Mouse (Mus musculus) limb, embryonic 10.5 days (tissue): ENCODE data around the gene Bri3. TPM values are rescaled to one million over a fixed set of nuclear protein-coding genes. Genes with fewer than 3 reads are reported as not detected.

ENCODE experiments used
- DNase-seq: peaks from one replicate; pipeline ENCODE4 v3.0.0-alpha.2; 2017; ENCODE audit warnings: low spot score
- H3K27ac ChIP-seq: fragments of 300-500 bp; sonication (generic); 2 replicates; pipeline ENCODE4 v1.5.1; 2016; ENCODE audit warnings: mild to moderate bottlenecking
- H3K27me3 ChIP-seq: fragments of 300-500 bp; sonication (generic); 2 replicates; pipeline ENCODE4 v1.6.1; 2016; ENCODE audit warnings: low read depth, mild to moderate bottlenecking; ENCODE audit not compliant: poor library complexity, severe bottlenecking
- H3K36me3 ChIP-seq: fragments of 300-500 bp; sonication (generic); 2 replicates; pipeline ENCODE4 v1.6.1; 2016; ENCODE audit warnings: mild to moderate bottlenecking, moderate library complexity
- H3K4me1 ChIP-seq: fragments of 300-500 bp; sonication (generic); 2 replicates; pipeline ENCODE4 v1.6.1; 2016
- H3K4me3 ChIP-seq: fragments of 300-500 bp; sonication (generic); 2 replicates; pipeline ENCODE4 v1.5.1; 2016; ENCODE audit warnings: mild to moderate bottlenecking, moderate library complexity
- H3K9me3 ChIP-seq: fragments of 300-500 bp; sonication (generic); replicated peaks from 2 replicates; pipeline ENCODE4 v1.6.1; 2016; ENCODE audit warnings: mild to moderate bottlenecking
- WGBS: fragments of 180-500 bp; shearing (Covaris S2); methylation state at CpG from one replicate; pipeline ENCODE4 v1.1.7; 2016; 5-methylcytosine and 5-hydroxymethylcytosine counted together
- polyA plus RNA-seq: library from polyadenylated mRNA; unstranded; fragments of >200 nt; fragmentation: Nextera tagmentation; extraction: Ambion mirVana; gene quantifications from 2 replicates; pipeline ENCODE4 v1.2.1, GENCODE M21; 2016

The Bri3 gene
- polyA plus RNA-seq, 1 experiment from 2014 or later = 122 TPM

DNA sequence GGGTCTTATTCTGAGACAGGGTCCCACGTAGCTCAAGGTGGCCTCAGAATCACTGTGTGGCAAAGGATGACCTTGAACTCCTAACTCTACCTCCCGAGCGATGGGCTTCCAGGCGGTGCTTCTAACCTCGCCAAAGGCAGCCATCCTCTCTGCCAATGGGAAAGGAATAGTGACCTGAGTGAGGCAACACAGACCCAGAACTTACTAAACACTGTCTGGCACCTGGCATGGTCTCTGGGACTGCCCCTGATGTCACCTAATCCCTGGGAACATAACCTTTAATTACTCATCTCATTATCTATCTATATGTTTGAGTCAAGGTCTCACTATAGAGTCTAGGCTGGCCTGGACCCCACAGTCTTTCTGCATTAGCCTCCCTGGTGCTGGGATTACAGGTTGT lies 24.3 kb upstream of the Bri3 start:
- Histone ChIP-seq H3K36me3 (peaks cover 20% of the 10 kb centered on the region; the same call in 1 of the 2 replicates), H3K4me1 (peaks cover 37% of the 10 kb centered on the region), H3K9me3 (no peaks in the 10 kb centered on the region), H3K4me3 (no peak overlapping the region), H3K27me3 (no peaks in the 10 kb centered on the region), H3K27ac (no peak overlapping the region)
- 90% methylated on average over 5 of the region's 5 CpGs for WGBS
- no peak for DNase-seq

GRCm38 (mm10) chr5:144221305-144221704 lies 22.9 kb upstream of the Bri3 start:
- no peak overlapping the region for H3K27ac ChIP-seq
- peaks cover 13% of the 10 kb centered on the region; the same call in 1 of the 2 replicates for H3K36me3 ChIP-seq
- H3K9me3 ChIP-seq = no peaks in the 10 kb centered on the region
- no peak overlapping the region for H3K4me3 ChIP-seq
- peaks cover 37% of the 10 kb centered on the region for H3K4me1 ChIP-seq
- 78% methylated on average over 4 of the region's 4 CpGs for WGBS
- no peak for DNase-seq
- H3K27me3 ChIP-seq = no peaks in the 10 kb centered on the region

- 3% methylated on average over 25 of the region's 25 CpGs for WGBS
- H3K4me3 ChIP-seq = peak overlapping the region; percentile 80
- no peaks in the 10 kb centered on the region for H3K9me3 ChIP-seq
- no peaks in the 10 kb centered on the region for H3K36me3 ChIP-seq
- no peaks in the 10 kb centered on the region for H3K27me3 ChIP-seq
- H3K4me1 ChIP-seq = peaks cover 37% of the 10 kb centered on the region
- H3K27ac ChIP-seq = peak overlapping the region; percentile 74
- no peak for DNase-seq
Observed at GRCm38 (mm10) chr5:144222811-144223502, 21.3 kb upstream of the Bri3 start.

DNA sequence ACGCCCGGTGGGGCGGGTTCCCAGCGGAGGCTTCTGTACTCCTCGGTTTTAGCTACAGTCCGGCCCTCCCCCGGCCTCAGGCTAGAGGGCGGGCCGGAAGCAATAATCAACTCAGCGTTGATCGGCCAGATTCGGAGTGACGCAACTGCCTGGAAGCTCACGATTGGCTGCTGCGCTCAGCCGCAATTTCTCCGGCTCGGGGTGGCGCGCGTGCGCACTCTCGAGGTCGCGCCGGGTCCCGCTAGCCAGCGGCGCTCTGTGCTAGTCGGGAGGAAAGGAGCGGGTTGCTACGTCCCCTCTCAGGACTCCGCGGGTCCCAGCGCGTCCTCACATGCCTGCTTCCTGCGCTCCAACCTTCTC lies 20.8 kb upstream of the Bri3 start, which contains the start of gene Tecpr1:
TSS of gene Tecpr1 (minus strand) at position 113 of the 360 bp plus-strand sequence.
- H3K36me3 ChIP-seq = no peaks in the 10 kb centered on the region
- peak within 1 kb of the TSS; percentile 80 for H3K4me3 ChIP-seq
- H3K27ac ChIP-seq = peak within 1 kb of the TSS; percentile 84
- H3K9me3 ChIP-seq = no peaks in the 10 kb centered on the region
- under 1% methylated on average over 37 of the region's 37 CpGs for WGBS
- peak; percentile 97 for DNase-seq
- peaks cover 37% of the 10 kb centered on the region for H3K4me1 ChIP-seq
- no peaks in the 10 kb centered on the region for H3K27me3 ChIP-seq

GRCm38 (mm10) chr5:144223899-144224816 lies 20.1 kb upstream of the Bri3 start:
- no peaks in the 10 kb centered on the region for H3K36me3 ChIP-seq
- peak overlapping the region; percentile 84 for H3K27ac ChIP-seq
- no peak for DNase-seq
- WGBS = 24% methylated on average over 18 of the region's 18 CpGs
- H3K27me3 ChIP-seq = no peaks in the 10 kb centered on the region
- H3K4me3 ChIP-seq = peak overlapping the region; percentile 80
- peaks cover 36% of the 10 kb centered on the region for H3K4me1 ChIP-seq
- no peaks in the 10 kb centered on the region for H3K9me3 ChIP-seq

DNA sequence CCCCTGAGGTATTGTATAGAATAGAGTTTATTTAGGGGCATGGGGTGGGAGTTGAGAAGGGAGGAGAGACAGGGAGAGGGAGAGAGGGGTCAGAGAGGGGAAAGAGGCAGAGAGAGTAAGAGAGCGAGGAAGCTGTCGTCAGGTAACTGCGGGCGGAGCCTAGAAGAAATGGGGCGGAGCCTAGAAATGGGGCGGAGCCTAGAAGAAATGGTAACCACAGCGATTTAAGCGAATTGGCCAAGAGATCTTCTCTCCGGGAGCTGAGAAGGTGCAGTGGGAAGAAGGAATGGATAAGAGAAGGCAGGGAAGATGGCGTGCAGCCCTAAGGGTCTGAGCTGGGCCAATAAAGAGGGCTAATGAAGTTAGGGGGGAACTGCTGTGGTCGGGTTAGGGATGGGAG lies 18.0 kb upstream of the Bri3 start:
- peaks cover 29% of the 10 kb centered on the region for H3K4me1 ChIP-seq

GRCm38 (mm10) chr5:144230216-144230615 lies 14.0 kb upstream of the Bri3 start:
- no peak overlapping the region for H3K4me3 ChIP-seq
- 88% methylated on average over 7 of the region's 7 CpGs for WGBS

More for the DNA sequence above, 18.0 kb upstream of the Bri3 start:
- H3K9me3 ChIP-seq = no peaks in the 10 kb centered on the region
- no peaks in the 10 kb centered on the region for H3K36me3 ChIP-seq
- no peak overlapping the region for H3K4me3 ChIP-seq
- no peak overlapping the region for H3K27ac ChIP-seq
- WGBS = 33% methylated on average over 11 of the region's 11 CpGs
- DNase-seq = no peak
- H3K27me3 ChIP-seq = no peaks in the 10 kb centered on the region

GRCm38 (mm10) chr5:144231410-144231809 lies 12.8 kb upstream of the Bri3 start:
- no peak for DNase-seq

More at GRCm38 (mm10) chr5:144230216-144230615, 14.0 kb upstream of the Bri3 start:
- Histone ChIP-seq H3K9me3 (no peaks in the 10 kb centered on the region), H3K36me3 (no peaks in the 10 kb centered on the region), H3K27ac (no peak overlapping the region), H3K4me1 (no peaks in the 10 kb centered on the region), H3K27me3 (no peaks in the 10 kb centered on the region)
- DNase-seq = no peak

DNA sequence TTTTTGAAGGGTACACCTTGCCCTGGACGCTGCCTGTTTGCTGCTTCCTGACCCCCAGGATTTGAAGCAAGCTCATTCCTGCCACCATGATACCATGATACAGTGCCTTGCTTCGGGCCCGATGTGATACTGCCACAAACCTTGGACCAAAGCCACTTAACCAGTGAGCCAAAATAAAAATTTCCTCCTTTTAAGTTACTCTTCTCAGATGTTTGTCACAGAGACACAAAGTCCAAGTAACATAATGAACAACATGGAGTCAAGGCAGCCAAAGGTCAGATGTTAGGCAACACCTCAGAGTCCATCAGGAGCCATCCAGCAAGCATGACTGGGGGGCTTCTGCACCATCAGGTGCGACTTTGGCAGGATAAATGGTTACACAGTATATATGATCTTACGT lies 11.7 kb upstream of the Bri3 start:
- Histone ChIP-seq H3K9me3 (no peaks in the 10 kb centered on the region), H3K4me3 (no peak overlapping the region), H3K4me1 (no peaks in the 10 kb centered on the region), H3K27ac (no peak overlapping the region), H3K36me3 (no peaks in the 10 kb centered on the region), H3K27me3 (no peaks in the 10 kb centered on the region)
- no peak for DNase-seq
- WGBS = 86% methylated on average over 5 of the region's 5 CpGs

More at GRCm38 (mm10) chr5:144231410-144231809, 12.8 kb upstream of the Bri3 start:
- Histone ChIP-seq H3K36me3 (no peaks in the 10 kb centered on the region), H3K9me3 (no peaks in the 10 kb centered on the region), H3K27me3 (no peaks in the 10 kb centered on the region), H3K4me1 (no peaks in the 10 kb centered on the region), H3K27ac (no peak overlapping the region), H3K4me3 (no peak overlapping the region)
- 71% methylated on average over 1 of the region's 1 CpGs for WGBS

DNA sequence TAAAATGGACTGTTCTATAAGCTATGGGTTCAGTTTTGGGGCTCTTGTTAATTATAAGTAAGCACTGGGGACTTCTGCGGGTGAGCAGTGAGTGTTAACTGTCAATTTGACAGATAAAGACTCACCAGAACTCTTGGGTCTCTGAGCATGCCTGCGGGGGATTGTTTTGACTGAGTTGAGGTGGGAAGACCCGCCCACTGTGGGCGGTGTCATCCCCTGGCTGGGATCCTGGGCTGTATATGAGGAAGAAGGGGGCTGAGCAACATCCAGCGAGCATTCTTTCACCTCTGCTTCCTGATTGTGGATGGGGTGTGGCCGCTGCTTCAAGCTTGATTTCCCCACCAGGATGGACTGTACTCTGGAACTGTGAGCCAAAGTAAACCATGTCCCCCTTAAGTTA lies 10.0 kb upstream of the Bri3 start:
- 77% methylated on average over 6 of the region's 6 CpGs for WGBS
- DNase-seq = no peak
- H3K9me3 ChIP-seq = no peaks in the 10 kb centered on the region

GRCm38 (mm10) chr5:144234714-144235113 lies 9.5 kb upstream of the Bri3 start:
- DNase-seq = no peak
- no peaks in the 10 kb centered on the region for H3K27me3 ChIP-seq
- H3K9me3 ChIP-seq = no peaks in the 10 kb centered on the region
- H3K36me3 ChIP-seq = no peaks in the 10 kb centered on the region
- H3K4me3 ChIP-seq = no peak overlapping the region
- no peak overlapping the region for H3K27ac ChIP-seq
- 91% methylated on average over 7 of the region's 7 CpGs for WGBS
- no peaks in the 10 kb centered on the region for H3K4me1 ChIP-seq

More for the DNA sequence above, 10.0 kb upstream of the Bri3 start:
- H3K4me3 ChIP-seq = no peak overlapping the region
- H3K4me1 ChIP-seq = no peaks in the 10 kb centered on the region
- H3K36me3 ChIP-seq = no peaks in the 10 kb centered on the region
- H3K27ac ChIP-seq = no peak overlapping the region
- H3K27me3 ChIP-seq = no peaks in the 10 kb centered on the region

GRCm38 (mm10) chr5:144238969-144239368 lies 5.3 kb upstream of the Bri3 start:
- H3K4me1 ChIP-seq = no peaks in the 10 kb centered on the region
- H3K36me3 ChIP-seq = no peaks in the 10 kb centered on the region
- no peak for DNase-seq
- no peaks in the 10 kb centered on the region for H3K9me3 ChIP-seq
- 78% methylated on average over 1 of the region's 1 CpGs for WGBS
- no peak overlapping the region for H3K4me3 ChIP-seq
- H3K27me3 ChIP-seq = no peaks in the 10 kb centered on the region
- H3K27ac ChIP-seq = no peak overlapping the region

DNA sequence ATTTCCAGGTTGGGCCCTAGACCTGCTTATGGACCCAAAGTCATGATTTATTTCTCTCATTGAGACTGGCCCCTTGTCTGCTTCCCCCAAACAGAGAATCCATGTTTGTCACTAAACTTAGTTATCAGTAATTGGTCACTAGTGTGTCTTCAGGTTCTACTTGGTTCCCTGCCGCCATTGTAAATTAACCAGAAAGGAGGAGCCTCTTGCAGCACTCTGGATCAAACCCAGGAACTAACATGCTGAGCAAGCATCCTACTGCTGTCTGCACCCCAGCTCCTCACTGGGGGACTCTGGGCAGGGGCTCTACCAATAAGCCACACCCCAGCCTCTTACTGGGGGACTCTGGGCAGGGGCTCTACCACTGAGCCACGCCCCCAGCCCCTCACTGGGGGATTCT lies 1.4 kb downstream of the Bri3 start:
- no peaks in the 10 kb centered on the region for H3K27me3 ChIP-seq
- DNase-seq = no peak
- WGBS = 70% methylated on average over 2 of the region's 2 CpGs

More for the DNA sequence above, 1.4 kb downstream of the Bri3 start:
- H3K36me3 ChIP-seq = no peaks in the 10 kb centered on the region
- no peak overlapping the region for H3K4me3 ChIP-seq
- 0 out of 2 replicates have a peak, but pooled peaks cover 2% of the 10 kb centered on the region for H3K9me3 ChIP-seq
- no peak overlapping the region for H3K27ac ChIP-seq
- H3K4me1 ChIP-seq = peaks cover 6% of the 10 kb centered on the region; the same call in 1 of the 2 replicates
